Mouse (Mus musculus) olfactory bulb, adult 2 months (tissue): ENCODE data around the gene Egln1. TPM values are rescaled to one million over a fixed set of nuclear protein-coding genes. Genes with fewer than 3 reads are reported as not detected.

ENCODE experiments used
- H3K27ac ChIP-seq: fragments of 200-500 bp; 2 replicates; pipeline ENCODE4 v1.5.1; 2012; ENCODE audit warnings: low read depth, low read length; ENCODE audit not compliant: insufficient read depth
- H3K4me1 ChIP-seq: fragments of 200-500 bp; 2 replicates; pipeline ENCODE4 v1.6.1; 2012; ENCODE audit warnings: low read length; ENCODE audit not compliant: control insufficient read depth, insufficient read depth
- H3K4me3 ChIP-seq: fragments of 200-500 bp; 2 replicates; pipeline ENCODE4 v1.5.1; 2012; ENCODE audit warnings: mild to moderate bottlenecking, low read depth, low read length, moderate library complexity; ENCODE audit not compliant: insufficient read depth
- CTCF ChIP-seq: fragments of 200-500 bp; IDR thresholded peaks from 2 replicates; pipeline ENCODE4 v1.5.1; 2012; ENCODE audit warnings: low read depth, mild to moderate bottlenecking, low read length, moderate library complexity; ENCODE audit not compliant: insufficient read depth
- POLR2A ChIP-seq: fragments of 200-500 bp; IDR thresholded peaks from 2 replicates; pipeline ENCODE4 v1.6.1; 2012; ENCODE audit warnings: mild to moderate bottlenecking, low read depth, low read length, moderate library complexity; ENCODE audit not compliant: insufficient read depth
- whole genome bisulfite sequencing: fragments of 180-500 bp; shearing (Covaris S2); methylation state at CpG from one replicate; pipeline ENCODE4 v1.1.7; 2018; 5-methylcytosine and 5-hydroxymethylcytosine counted together
- polyA plus RNA-seq: library from polyadenylated mRNA; stranded (reverse); fragments of >200 nt; gene quantifications from 2 replicates; pipeline ENCODE4 v1.2.4, GENCODE M21; 2012; ENCODE audit warnings: low replicate concordance; ENCODE audit not compliant: missing spikeins, insufficient read depth, insufficient read length

Gene Egln1
- polyA plus RNA-seq, 1 experiment = 113 TPM

- no peak for TF ChIP-seq CTCF
- TF ChIP-seq POLR2A = no peak
- WGBS = 1% methylated on average over 60 of the region's 60 CpGs
- H3K27ac ChIP-seq = no peak overlapping the region; the same call in 1 of the 2 replicates
- H3K4me1 ChIP-seq = peaks cover 23% of the 10 kb centered on the region
- H3K4me3 ChIP-seq = peak overlapping the region; percentile 80
These were observed 52.3 kb downstream of the Egln1 start for GRCm38 (mm10) chr8:124896632-124897385.

GRCm38 (mm10) chr8:124896010-124896631, 53.0 kb downstream of the Egln1 start:
- 70% methylated on average over 26 of the region's 26 CpGs for WGBS
- Histone ChIP-seq H3K4me3 (peak overlapping the region; percentile 80), H3K4me1 (peaks cover 23% of the 10 kb centered on the region), H3K27ac (no peak overlapping the region)
- TF ChIP-seq POLR2A = no peak
- no peak for TF ChIP-seq CTCF

GRCm38 (mm10) chr8:124892596-124892995, 56.5 kb downstream of the Egln1 start:
- TF ChIP-seq CTCF (no peak), POLR2A (no peak)
- Histone ChIP-seq H3K4me3 (no peak overlapping the region), H3K4me1 (peaks cover 18% of the 10 kb centered on the region), H3K27ac (no peak overlapping the region)
- 51% methylated on average over 3 of the region's 3 CpGs for WGBS

- Histone ChIP-seq H3K4me1 (0 out of 2 replicates have a peak, but pooled peaks cover 3% of the 10 kb centered on the region), H3K4me3 (no peak overlapping the region), H3K27ac (no peak overlapping the region)
- no peak for TF ChIP-seq CTCF
- no peak for TF ChIP-seq POLR2A
- WGBS = 94% methylated on average over 5 of the region's 5 CpGs
These were observed 60.7 kb downstream of the Egln1 start for GRCm38 (mm10) chr8:124888385-124888784.

- TF ChIP-seq POLR2A = no peak
- no peak for TF ChIP-seq CTCF
- 77% methylated on average over 10 of the region's 10 CpGs for WGBS
These were observed 70.1 kb downstream of the Egln1 start for GRCm38 (mm10) chr8:124878946-124879526.

GRCm38 (mm10) chr8:124878141-124878540, 71.0 kb downstream of the Egln1 start:
- 89% methylated on average over 5 of the region's 5 CpGs for WGBS
- Histone ChIP-seq H3K27ac (no peak overlapping the region), H3K4me3 (no peak overlapping the region), H3K4me1 (no peaks in the 10 kb centered on the region)
- TF ChIP-seq POLR2A (no peak), CTCF (no peak)

More at GRCm38 (mm10) chr8:124878946-124879526, 70.1 kb downstream of the Egln1 start:
- Histone ChIP-seq H3K4me3 (no peak overlapping the region), H3K27ac (no peak overlapping the region), H3K4me1 (no peaks in the 10 kb centered on the region)

GRCm38 (mm10) chr8:124872690-124873089, 76.4 kb downstream of the Egln1 start:
- H3K4me3 ChIP-seq = no peak overlapping the region
- no peak overlapping the region for H3K27ac ChIP-seq
- 92% methylated on average over 5 of the region's 5 CpGs for WGBS
- H3K4me1 ChIP-seq = peaks cover 3% of the 10 kb centered on the region; the same call in 1 of the 2 replicates
- no peak for TF ChIP-seq POLR2A
- no peak for TF ChIP-seq CTCF

GRCm38 (mm10) chr8:124872081-124872480, 77.0 kb downstream of the Egln1 start:
- 93% methylated on average over 7 of the region's 7 CpGs for WGBS
- no peak overlapping the region for H3K4me3 ChIP-seq
- no peak overlapping the region for H3K27ac ChIP-seq
- peaks cover 6% of the 10 kb centered on the region; the same call in 1 of the 2 replicates for H3K4me1 ChIP-seq
- TF ChIP-seq POLR2A (no peak), CTCF (no peak)

GRCm38 (mm10) chr8:124871474-124871873, 77.7 kb downstream of the Egln1 start:
- peaks cover 7% of the 10 kb centered on the region; the same call in 1 of the 2 replicates for H3K4me1 ChIP-seq
- WGBS = 93% methylated on average over 7 of the region's 7 CpGs
- TF ChIP-seq POLR2A (no peak), CTCF (no peak)
- no peak overlapping the region for H3K27ac ChIP-seq
- no peak overlapping the region for H3K4me3 ChIP-seq
